Mouse (Mus musculus) urinary bladder, postnatal 25 days (tissue): Measurements from ENCODE around the gene Rbm25.

Source experiments
- DNase-seq: peaks from one replicate; pipeline ENCODE4 v3.0.0; 2022; ENCODE audit warnings: low spot score

Rbm25 gene

GRCm38 (mm10) chr12:83650346-83650745 lies 19.3 kb downstream of the Rbm25 start:
- DNase-seq = no peak

DNA sequence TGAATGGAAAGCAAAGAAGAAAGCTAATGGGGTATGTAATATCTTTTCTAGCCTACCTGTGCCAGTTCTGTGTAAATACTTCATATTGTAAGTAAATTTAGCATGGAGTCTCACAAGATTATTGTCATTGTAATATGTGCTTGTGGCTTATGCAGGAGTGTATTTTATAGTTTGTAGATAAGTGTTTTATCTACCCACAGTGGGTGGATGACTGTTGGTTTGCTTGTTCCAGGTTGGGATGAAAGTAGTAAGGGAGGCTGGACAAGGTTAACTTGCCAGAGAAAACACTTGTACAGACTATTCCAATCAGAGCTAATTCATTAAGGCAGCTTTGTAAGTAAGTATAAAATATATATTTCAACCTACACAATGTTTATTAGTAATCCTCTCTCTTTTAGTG lies 20.4 kb downstream of the Rbm25 start:
- DNase-seq = no peak

GRCm38 (mm10) chr12:83685466-83685865 lies 54.4 kb downstream of the Rbm25 start:
- DNase-seq = no peak

GRCm38 (mm10) chr12:83686575-83687350 lies 55.7 kb downstream of the Rbm25 start:
- DNase-seq = no peak

DNA sequence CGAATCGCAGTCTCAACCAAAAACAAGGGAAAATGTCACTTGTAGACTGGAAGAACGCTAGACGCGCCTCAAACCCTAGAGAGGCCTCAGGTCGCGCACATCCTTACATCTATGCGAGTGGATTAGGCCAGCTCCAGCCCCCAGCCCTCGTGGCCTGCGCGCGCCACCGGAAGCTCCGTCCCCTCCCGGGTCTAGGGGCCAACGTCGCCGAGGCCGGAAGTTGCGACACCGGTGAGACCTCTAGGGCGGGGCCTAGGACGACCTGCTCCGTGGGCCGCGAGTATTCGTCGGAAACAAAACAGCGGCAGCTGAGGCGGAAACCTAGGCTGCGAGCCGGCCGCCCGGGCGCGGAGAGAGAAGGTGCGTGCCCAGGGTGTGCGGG lies 56.9 kb downstream of the Rbm25 start, which contains the start of gene Psen1:
Gene Psen1, plus strand, starts transcription at position 219 of the 382 bp plus-strand sequence.
- DNase-seq = peak; percentile 93

- DNase-seq = no peak
These were observed 57.5 kb downstream of the Rbm25 start for GRCm38 (mm10) chr12:83688316-83689086.

DNA sequence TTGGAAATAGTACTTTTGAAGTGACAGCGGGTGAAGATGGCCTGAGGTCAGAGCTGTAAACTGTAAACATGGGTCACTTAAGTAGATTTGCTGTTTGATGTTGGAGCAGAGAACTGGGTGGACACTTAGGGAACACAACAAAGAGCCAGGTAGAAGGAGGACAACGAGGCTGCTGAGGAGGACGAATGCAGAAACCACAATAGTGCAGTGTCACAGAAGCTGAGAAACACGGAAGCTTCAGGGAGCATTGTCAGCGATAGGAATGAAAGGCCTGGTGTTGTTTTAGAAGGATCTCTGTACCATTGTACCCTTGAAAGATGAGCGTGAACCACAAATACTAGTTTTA lies 58.0 kb downstream of the Rbm25 start:
- DNase-seq = no peak

DNA sequence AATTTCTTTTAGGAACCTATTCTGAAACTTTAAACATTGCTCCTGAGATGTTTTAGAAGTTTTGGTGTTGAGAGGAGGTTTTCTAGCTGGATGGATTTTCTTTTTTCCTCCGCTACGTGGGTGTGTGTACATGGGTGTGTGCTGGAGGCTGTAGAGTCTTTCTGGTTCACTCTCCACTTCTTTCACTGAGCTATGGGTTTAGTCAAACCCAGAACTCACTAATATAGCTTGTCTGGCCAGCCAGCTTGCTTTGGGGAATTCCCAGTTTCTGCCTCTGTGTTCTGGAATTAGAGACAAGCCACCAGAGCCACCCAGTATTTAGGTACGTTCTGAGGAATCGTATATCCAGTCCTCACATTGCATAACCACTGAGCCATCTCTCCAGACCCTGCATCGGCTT lies 63.0 kb downstream of the Rbm25 start:
- DNase-seq = no peak

DNA sequence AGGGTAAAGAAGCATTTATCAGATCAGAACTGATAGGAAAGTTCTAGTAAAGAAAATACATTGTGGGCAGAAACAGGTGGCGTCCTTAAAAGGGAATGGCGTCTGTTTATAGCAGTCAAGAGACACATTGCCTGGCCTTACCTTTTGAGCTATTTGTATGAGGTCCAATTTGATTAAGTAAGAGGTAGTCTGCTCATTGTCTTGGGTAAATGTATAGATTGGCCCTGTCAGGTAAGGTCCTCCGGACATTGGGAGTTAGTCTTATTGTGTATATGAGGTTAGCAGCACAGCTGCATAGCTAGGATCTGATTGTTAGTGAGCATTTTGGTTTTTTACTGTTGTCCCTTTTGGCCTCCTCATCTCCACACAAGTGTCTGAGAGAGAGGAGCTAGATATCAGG lies 63.6 kb downstream of the Rbm25 start:
- no peak for DNase-seq

DNA sequence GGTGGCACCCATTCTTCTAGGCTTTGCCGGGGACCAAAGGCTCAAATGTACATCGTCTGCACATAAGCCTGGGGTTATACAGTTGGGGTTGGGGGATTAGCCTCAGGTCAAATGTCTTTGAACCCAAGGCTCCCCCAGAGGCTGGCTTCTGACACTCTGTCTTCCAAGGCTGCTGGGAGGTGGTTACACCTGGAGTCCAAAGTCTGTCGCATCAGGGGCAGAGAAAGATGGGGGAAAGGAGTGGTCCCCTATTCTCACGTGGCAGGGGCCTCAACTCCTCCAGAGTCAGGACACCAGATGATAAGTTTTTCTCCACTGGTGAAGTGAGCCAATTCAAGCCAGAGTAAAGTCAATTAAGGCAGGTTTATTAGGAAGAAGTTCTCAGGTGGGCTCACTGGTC lies 67.6 kb downstream of the Rbm25 start:
- no peak for DNase-seq

DNA sequence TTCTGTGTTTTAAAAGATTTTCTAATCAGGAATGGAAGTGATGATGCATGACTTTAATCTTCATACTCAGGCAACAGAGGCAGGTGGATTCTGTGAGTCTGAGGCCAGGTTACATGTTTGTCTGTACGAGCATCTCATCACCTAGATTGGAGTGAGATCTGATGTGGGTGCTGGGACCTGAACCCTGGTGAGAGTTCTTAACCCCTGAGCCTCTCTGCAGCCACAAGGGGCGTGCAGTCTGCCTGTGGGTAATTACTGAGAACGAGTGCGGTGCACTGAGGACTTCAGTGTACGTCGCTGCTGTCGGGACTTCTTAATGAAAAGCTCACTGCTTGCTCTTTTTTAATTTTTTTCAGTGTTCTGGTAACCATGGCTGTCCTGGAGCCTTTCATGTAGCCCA lies 70.6 kb downstream of the Rbm25 start:
- no peak for DNase-seq

DNA sequence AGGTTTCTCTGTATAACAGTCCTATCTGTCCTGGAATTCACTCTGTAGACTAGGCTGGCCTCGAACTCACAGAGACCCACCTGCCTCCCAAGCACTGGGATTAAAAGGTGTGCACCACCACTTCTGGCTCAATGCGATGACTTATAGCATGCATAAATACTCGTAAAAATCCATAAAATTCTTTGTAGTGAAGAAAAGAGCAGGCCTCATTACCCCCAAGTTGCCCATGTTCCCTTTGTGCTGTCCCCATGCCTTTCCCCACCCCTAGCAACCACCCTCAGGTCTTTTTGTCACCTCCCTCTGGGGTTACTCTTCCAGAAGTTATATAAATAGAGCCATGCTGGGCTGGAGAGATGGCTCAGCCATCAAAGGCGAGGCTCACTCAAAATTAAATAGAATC lies 71.8 kb downstream of the Rbm25 start:
- DNase-seq = no peak

DNA sequence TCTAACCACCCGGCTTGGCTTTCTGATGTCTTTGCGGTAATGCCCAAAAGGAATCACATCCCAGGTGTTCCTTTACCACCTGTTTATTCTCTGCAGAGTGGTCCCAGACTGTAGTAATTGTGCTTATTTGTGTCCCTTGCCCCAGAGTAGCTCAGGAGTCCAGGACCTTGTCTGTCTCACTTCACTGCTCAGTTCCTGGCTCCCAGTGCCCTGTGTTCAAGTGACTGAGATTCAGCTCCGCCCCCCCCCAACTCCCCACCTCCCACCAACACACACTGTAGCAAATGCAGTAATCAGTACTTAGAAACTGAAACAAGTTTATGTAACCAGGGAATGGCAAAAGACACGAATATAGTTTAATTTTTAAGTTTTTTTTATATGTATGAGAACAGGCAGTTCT lies 75.9 kb downstream of the Rbm25 start:
- DNase-seq = no peak

DNA sequence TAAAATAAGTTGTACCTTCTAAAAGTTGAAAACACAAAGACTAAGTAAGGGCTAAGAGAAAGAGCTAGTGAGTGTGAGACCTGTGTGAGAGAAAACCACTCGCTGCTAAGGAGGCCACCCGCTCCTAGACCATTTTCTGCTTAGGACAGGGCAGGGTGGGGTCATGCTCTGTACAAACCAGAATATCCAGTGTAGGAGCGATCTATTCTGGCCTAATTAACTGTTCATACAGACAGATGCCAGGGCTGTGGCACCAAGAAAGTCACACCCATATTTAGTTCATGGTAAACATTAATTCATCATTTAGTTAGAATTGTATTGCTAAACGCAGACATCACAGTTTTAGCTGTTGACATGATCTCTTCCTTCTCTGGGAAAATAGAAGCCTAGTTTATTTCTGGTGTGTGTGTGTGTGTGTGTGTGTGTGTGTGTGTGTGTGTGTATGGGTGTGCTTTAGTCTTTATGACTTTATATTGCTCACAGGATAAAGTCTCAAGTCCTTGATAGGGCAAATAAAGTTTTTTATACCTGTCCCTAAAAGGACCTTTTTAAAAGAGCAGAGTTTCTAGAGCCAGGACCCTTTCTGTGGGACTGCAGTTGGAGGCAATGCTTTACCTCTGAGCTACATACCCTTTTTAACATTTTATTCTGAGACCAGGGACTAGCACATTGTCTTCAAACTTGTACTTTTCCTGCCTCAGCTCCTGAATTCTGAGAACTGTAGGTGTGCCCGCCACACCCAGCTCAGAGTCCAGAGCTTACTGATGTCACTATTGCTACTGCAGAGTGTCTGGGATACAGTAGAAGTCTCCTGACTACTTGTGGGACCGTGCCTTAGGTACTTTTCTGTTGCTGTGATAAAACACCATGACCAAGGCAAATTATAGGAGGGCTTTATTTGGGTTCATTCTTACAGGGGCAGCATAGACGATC lies 77.4 kb downstream of the Rbm25 start:
- DNase-seq = no peak

DNA sequence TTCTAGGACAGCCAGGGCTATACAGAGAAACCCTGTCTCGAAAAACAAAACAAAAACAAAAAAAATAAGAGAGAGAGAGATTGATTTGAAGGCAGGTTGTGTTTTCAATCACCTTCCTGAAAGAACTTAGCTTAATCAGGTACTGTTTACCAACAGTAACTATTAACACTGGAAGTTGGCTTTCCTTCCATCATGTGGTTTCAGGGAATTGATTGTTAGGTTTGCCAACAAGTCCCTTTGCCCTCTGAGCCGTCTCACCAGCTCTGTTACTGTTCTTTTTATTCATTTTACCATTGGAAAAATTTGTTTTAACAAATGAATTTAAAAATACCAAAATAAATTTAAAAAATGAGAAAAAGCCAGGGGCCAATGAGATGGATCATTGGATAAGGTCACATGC lies 78.9 kb downstream of the Rbm25 start:
- no peak for DNase-seq

DNA sequence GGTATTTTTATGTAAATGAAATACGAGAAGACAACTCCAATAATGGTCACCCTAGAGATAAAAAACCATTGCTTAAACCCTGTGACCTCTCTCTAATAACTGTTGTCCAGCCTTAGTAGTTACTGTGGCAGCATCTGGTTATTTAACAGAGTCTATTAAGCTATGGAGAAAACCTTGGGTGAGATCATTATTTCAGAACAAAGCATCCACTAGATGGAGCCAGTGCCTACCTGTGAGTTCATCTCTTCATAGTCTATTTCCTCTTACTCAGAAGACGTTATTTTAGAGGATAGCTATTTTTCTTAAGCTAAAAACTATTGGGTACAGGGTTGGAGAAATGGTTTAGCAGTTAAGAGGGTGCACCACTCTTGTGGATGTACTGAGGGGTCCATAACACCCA lies 82.7 kb downstream of the Rbm25 start:
- DNase-seq = no peak

DNA sequence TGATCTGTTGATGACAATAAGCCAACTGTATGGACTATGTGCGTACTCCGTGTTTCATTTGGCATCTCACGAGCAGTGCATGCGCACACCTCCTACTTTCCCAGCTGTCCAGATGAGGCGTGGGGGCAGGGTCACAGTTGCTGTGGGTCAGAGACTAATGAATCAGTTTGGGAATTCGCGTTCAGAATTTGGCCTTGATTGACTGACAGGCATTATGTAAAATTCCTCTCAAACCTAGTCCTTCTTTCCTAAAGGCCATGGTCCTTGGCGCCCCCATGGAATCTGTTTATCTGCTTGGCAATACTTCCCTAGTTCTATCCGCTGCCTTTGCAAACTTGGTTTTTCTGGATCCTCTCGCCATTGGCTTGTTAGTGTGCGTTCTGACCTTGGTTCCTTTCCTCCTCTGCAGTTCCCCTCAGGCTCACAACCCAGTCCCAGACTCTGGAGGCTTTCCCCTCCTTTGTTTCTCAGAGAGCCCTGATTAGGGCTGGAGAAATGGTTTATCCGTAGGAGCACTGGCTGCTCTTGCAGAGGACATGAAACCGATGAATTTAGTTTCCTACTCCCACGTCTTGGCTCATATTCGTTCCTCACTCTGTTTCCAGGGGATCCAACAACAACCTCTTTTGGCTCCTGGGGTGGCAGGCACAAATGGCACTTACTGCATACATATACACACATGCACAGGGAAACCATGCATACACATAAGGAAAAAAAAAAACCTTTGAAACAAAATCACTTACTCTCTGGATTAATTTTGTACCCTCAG lies 85.6 kb downstream of the Rbm25 start:
- DNase-seq = no peak

- no peak for DNase-seq
These were observed 88.4 kb downstream of the Rbm25 start for GRCm38 (mm10) chr12:83719431-83719830.

- DNase-seq = no peak
These were observed 90.2 kb downstream of the Rbm25 start for GRCm38 (mm10) chr12:83721281-83721680.

DNA sequence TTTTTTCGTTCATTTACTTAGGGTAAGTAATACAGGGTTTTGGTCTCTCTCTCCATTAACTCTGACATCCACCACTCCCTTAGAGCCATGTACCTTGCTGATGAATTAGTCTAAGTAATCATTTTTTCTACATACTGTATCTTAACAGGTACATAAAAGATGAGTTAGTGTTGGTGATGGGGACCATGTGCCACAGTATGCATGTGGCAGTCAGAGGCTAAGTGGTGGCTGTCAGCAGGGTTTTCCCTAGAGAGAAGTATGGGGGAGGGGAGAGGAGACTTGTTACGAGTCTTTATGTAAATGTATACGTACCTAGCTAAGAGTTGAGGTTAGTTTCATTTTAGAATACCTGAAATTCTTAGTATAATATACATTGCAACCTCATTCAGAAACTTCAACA lies 92.0 kb downstream of the Rbm25 start:
- no peak for DNase-seq

DNA sequence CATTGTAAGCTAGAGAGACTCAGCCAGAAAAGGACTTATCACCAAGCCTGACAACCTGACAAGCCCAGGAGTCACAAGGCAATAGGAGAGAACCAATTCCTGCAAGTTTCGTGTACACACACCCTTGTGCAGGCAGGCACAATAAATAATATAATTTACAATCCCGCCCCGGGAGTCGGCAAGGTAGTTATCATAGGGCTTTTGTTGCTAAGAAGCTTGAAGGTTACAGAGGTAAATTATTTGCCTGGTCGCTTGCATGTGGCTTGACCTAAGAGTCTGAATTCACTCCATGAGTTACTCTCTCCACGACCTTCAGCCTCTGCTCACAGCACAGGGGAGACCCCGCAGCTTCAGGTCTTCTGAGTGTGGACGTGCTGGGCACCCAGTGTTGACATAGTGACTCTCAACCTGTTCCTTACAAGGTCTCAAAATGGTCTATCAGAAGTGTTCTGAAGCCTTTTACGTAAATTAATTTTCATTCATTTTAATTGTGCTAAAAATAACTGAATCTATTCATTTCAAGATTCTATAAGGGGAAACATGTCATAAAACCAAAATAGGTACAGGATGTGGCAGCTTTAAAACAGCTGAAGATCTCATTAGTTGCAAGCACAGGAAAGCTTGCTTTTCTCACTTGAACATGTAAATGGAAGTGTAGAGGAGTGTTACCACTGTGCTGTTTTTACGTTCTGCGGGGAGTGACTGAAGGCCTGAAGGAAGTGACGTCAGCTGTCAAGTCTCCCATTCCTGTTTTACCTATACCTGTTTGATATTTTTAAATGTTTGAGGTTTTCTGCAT lies 95.7 kb downstream of the Rbm25 start:
- no peak for DNase-seq
